Mouse (Mus musculus): ENCODE data around the gene Samt2. TPM values are rescaled to one million over a fixed set of nuclear protein-coding genes. Genes with fewer than 3 reads are reported as not detected.
"Not testable (repeated sequence)": the region's sequence is repeated elsewhere in the genome, so short reads cannot be mapped to it uniquely, and the experiment has no call there.

Gene Samt2
- polyA plus RNA-seq (2014; fragmentation: Nextera tagmentation; extraction: Ambion mirVana): not detected in 2 replicates

DNA sequence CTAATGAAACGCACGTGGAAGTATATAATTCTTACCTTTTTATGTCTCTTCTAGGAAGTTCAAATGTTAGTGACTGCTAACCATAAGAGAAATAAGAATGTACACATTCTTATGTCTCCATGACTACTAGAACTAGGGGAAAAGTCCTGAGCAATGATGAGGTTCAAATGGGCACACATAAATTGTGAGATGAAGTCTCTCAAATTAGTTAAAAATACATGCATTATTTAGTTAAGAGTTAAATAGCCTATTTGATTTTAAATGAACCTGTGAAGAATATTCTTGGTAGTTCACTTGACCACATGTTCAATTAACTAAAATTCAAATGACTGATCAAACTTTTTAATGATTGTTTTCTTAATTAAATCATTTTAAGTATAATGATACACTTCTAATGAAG is at the start of gene Samt2:
TSS of gene Samt2 (minus strand) at position 101 of the 400 bp plus-strand sequence.
- not testable (repeated sequence) for H3K4me2 ChIP-seq (ENCODE audit: low read depth, low read length); H3K9ac ChIP-seq (ENCODE audit: low read depth, low read length); H3K4me3 ChIP-seq (ENCODE audit: low read depth, low read length); H3K27me3 ChIP-seq (replicated peaks; ENCODE audit: control insufficient read depth, insufficient read depth, low read length); ATAC-seq (ENCODE audit: low read depth); H3K36me3 ChIP-seq (ENCODE audit: control insufficient read depth, insufficient read depth, low read length); H3K4me1 ChIP-seq (ENCODE audit: control insufficient read depth, insufficient read depth, low read length); H3K27ac ChIP-seq (replicated peaks; ENCODE audit: low read depth, low read length); DNase-seq (ENCODE audit: low spot score); H3K9me3 ChIP-seq (ENCODE audit: control insufficient read depth, low read length)
- WGBS: 79% methylated on average over 2 of the region's 2 CpGs

Other genes with a start within 250 kb of the Samt2 start
- gene 4930524N10Rik, start 236.0 kb downstream of the Samt2 start, polyA plus RNA-seq (2014; fragmentation: Nextera tagmentation; extraction: Ambion mirVana): not detected in 2 replicates
- gene Samt4, start 97.4 kb downstream of the Samt2 start, polyA plus RNA-seq (2014; fragmentation: Nextera tagmentation; extraction: Ambion mirVana): not detected in 2 replicates

Measured in embryonic facial prominence, embryonic 14.5 days (tissue).